Mouse (Mus musculus): ENCODE measurements around the gene Olfr943. TPM values are rescaled to one million over a fixed set of nuclear protein-coding genes. Genes with fewer than 3 reads are reported as not detected.

Olfr943 gene
- total RNA-seq (2023) = not detected

GRCm38 (mm10) chr9:39166004-39166403 lies at the start of gene Olfr943:
Gene Olfr943 (plus strand): TSS chr9:39166304.

GRCm38 (mm10) chr9:39127831-39128230 lies 38.3 kb upstream of the Olfr943 start, which contains the start of gene Olfr27:
Gene Olfr27 (plus strand): TSS chr9:39128131.

GRCm38 (mm10) chr9:39201620-39202019 lies 35.5 kb downstream of the Olfr943 start, which contains the start of gene Olfr944:
Gene Olfr944 (plus strand): TSS chr9:39201920.

Other genes with a start within 250 kb of the Olfr943 start
- not detected for gene Olfr930, start 236.5 kb upstream of the Olfr943 start, total RNA-seq (2023)
- not detected for gene Olfr933, start 194.0 kb upstream of the Olfr943 start, total RNA-seq (2023)
- gene Olfr934, start 178.0 kb upstream of the Olfr943 start, total RNA-seq (2023) = not detected
- gene Olfr935, start 166.6 kb upstream of the Olfr943 start, total RNA-seq (2023) = not detected
- gene Olfr146, start 142.9 kb upstream of the Olfr943 start, total RNA-seq (2023) = not detected
- gene Olfr937, start 101.4 kb upstream of the Olfr943 start, total RNA-seq (2023) = not detected
- not detected for gene Olfr938, start 87.4 kb upstream of the Olfr943 start, total RNA-seq (2023)
- not detected for gene Olfr27, start 38.2 kb upstream of the Olfr943 start, total RNA-seq (2023)
- gene Olfr944, start 35.6 kb downstream of the Olfr943 start, total RNA-seq (2023) = not detected
- gene Olfr1537, start 83.7 kb downstream of the Olfr943 start, total RNA-seq (2023) = not detected
- gene Olfr945, start 110.5 kb downstream of the Olfr943 start, total RNA-seq (2023) = not detected
- not detected for gene Olfr948, start 159.7 kb downstream of the Olfr943 start, total RNA-seq (2023)
- not detected for gene Olfr951, start 221.1 kb downstream of the Olfr943 start, total RNA-seq (2023)